Mouse (Mus musculus): ENCODE data around the gene Paxip1.

Gene Paxip1

GRCm38 (mm10) chr5:27791303-27792172 lies at the start of gene Paxip1:
Gene Paxip1 (minus strand): TSS chr5:27791691.
- DNase-seq (ENCODE audit: low spot score) = peak; percentile 95

DNA sequence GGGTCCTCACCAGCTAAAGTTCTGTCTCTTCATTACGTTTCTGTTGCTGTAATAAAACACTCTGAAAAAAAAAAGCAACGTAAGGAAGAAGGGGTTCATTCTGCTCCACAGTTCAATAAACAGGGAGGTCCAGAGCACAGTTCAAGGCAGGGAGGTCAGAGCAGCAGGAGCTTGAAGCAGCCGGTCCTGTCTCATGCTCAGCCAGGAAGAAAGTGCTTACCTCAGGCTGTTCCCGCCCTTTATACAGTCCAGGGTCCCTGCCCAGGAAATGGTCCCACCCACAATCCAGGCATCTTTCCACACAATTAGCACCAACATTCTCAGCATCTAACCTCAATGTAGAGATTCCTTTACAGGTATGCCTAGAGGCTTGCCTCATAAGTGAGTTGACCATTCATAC lies 46.6 kb upstream of the Paxip1 start:
- DNase-seq (ENCODE audit: low spot score) = no peak

GRCm38 (mm10) chr5:27835096-27835495 lies 43.6 kb upstream of the Paxip1 start:
- no peak for DNase-seq (ENCODE audit: low spot score)

- no peak for DNase-seq (ENCODE audit: low spot score)
Measured at GRCm38 (mm10) chr5:27827971-27828370, 36.5 kb upstream of the Paxip1 start.

GRCm38 (mm10) chr5:27821161-27821560 lies 29.7 kb upstream of the Paxip1 start:
- DNase-seq (ENCODE audit: low spot score) = no peak

DNA sequence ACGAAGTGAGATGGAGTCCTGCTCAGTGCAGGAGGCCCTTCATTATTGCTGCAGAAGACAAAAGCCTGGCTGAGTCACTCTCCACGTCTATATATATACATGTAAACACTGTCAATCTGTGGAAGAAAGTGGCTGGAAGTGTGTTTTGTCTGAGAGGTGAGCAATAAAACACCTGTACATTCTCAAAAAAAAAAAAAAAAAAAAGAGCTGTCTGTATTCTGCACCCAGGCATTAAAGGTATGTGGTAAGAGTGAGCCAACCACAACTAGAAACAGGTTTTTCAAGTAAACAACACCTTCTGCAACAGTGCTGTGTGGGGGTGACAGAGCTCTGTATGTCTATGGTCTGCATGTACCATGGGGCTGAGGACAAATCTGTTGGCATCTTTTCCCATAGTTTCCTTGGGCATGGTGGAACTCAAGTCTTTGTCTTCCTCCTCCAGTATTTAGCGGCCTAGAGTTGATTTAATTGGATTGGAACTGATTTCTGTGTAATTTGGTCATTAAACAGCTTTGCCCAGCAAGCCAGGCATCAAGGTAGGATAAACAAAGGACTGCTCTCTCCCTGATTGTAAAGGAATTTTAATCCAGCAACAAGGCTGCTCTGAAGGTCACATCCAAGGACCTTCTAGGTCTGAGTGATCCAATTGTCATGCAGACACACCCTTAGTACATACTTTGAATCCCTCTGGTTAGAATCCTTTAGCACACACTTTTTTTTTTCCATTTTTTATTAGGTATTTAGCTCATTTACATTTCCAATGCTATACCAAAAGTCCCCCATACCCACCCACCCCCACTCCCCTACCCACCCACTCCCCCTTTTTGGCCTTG lies 27.6 kb upstream of the Paxip1 start:
- DNase-seq (ENCODE audit: low spot score) = no peak

DNA sequence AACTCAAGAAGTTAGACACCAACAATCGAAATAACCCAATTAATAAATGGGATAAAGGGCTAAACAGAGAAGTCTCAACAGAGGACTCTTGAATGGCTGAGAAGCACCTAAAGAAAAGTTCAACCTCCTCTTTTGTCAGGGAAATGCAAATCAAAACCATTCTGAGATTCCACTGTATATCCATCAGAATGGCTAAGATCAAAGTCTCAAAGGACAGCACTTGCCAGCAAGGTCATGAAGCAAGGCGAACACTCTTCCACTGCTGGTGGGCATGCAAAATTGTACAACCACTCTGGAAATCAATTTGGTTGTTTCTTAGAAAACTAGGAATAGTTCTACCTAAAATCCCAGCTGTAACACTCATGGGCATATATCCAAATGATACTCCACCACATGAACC lies 22.8 kb upstream of the Paxip1 start:
- DNase-seq (ENCODE audit: low spot score) = no peak

- DNase-seq (ENCODE audit: low spot score) = peak; percentile 23
Measured at GRCm38 (mm10) chr5:27793923-27794322, 2.4 kb upstream of the Paxip1 start.

DNA sequence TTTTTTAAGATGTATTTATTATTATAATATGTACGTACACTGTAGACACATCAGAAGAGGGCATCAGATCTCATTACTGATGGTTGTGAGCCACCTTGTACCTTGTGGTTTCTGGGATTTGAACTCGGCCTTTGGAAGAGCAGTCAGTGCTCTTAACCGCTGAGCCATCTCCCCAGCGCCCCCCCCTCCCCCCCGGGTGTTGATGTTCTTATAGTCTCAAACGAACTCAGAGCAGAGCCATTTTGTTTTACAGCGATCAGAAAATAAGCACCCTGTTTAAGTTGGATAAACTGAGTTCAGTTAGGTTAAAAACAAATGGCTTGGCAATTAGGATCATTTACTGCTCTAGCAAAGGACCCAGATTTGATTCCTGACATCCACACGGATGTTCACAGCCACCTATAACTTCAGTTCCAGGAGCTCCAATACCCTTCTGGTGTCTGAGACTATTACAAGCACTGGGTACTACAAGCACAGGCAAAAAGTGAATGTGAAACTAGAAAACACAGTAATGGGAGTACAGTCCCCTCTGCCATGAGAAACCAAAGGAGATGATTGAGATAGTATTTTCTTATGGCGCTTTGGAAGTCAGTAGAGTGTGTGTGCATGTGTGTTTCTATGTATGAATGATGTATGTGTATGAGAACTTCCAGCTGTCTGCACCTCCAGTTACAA lies 1.2 kb upstream of the Paxip1 start:
- no peak for DNase-seq (ENCODE audit: low spot score)

GRCm38 (mm10) chr5:27792173-27792470 lies 631 bp upstream of the Paxip1 start:
- no peak for DNase-seq (ENCODE audit: low spot score)

DNA sequence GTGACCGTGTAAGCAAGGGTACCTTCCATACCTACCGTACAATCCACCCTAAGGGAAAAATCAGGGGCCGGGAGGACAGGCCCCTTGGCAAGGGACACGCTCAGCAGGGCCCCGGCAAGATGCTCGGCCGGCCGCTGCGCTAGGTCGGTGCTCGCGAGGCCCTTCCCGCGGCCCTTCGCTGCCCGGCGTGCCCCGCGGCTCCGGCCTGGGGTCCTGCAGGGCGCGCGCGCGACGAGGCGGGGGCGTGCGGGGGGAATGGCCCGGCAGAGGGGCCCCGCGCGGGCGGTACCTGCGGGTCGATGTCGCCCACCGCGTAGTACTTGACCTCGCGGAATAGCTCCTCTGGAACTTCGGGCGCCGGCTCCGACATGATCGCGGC lies 592 bp downstream of the Paxip1 start:
- DNase-seq (ENCODE audit: low spot score) = peak; percentile 78

- no peak for DNase-seq (ENCODE audit: low spot score)
Measured at GRCm38 (mm10) chr5:27790086-27790909, 1.2 kb downstream of the Paxip1 start.

- no peak for DNase-seq (ENCODE audit: low spot score)
Measured at GRCm38 (mm10) chr5:27789586-27789985, 1.9 kb downstream of the Paxip1 start.

- no peak for DNase-seq (ENCODE audit: low spot score)
Measured at GRCm38 (mm10) chr5:27783381-27783780, 8.1 kb downstream of the Paxip1 start.

DNA sequence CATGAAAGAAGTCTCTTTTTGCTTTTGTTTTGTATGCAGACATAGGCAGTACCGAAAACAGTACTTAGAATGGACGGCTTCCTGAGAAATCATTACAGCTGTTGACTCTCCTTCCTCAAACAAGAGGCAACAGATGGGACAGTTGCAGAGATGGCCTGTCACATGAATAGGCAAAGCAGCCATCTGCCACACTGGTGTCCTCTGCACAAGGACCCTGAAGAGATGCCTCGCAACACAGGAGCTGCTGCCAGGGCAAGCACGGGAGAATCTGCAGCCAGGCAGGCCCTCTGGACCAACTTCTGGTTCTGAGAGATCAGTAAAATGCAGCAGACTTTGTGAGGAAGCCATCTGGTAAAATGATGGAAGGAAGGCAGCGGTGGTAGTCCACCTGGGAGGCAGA lies 23.5 kb downstream of the Paxip1 start:
- DNase-seq (ENCODE audit: low spot score) = no peak

DNA sequence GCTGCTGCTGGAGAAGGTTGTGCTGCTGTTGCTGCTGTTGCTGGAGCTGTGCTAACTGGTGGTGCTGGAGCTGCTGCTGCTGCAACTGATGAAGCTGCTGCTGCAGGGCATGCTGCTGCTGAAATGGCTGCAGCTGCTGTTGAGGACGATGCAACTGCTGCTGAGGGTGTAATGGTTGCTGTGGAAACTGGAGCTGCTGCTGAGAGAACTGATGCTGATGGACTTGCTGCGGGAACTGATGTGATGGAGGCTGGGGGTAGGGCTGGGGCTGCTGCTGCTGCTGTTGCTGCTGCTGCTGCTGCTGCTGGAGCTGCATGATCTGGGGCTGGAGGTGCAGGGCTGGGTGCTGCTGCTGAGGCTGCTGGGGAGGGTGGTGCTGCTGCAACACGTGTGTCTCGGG lies 25.7 kb downstream of the Paxip1 start:
- DNase-seq (ENCODE audit: low spot score) = no peak

- no peak for DNase-seq (ENCODE audit: low spot score)
Measured at GRCm38 (mm10) chr5:27744944-27745343, 46.5 kb downstream of the Paxip1 start.

DNA sequence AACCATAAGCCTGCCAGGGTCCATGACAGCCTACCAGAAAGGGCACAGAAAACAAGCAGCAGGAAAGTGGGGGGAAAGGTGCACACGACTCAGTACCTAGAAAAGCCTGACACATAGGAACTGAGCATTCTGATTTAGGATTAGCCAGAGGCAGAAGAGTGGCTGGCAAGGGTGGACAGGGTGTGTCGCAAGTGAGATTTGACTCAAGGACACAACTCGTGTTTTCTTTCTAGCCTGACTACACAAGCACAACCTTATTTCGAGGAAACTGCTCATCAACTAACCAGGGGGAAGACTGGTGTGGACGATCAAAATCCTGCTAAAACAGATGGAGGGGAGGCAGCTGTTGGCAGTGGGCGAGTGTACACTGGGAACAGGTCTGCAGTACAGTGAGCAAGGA lies 52.3 kb downstream of the Paxip1 start:
- no peak for DNase-seq (ENCODE audit: low spot score)

GRCm38 (mm10) chr5:27737168-27737567 lies 54.3 kb downstream of the Paxip1 start:
- peak; percentile 76 for DNase-seq (ENCODE audit: low spot score)

- no peak for DNase-seq (ENCODE audit: low spot score)
Measured at GRCm38 (mm10) chr5:27732288-27732868, 59.1 kb downstream of the Paxip1 start.

DNA sequence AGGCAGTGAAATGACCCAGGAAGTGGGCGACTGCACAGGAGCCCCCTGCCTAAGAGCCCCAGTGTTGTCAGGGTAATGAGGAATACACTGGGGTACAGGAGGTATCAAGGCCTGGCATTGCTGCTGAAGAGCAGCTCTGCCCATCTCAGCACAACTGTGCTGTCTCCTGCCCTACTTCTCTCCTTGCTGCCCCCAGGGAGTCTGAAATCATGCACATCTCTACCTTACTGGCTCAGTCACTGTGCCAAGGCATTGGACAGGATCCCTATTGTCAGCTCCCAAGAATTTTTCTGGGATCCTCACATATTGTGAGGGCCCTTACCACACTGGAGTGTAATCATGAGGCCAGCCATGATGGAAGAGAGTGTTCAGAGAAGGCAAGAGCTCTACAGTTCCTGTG lies 60.1 kb downstream of the Paxip1 start:
- no peak for DNase-seq (ENCODE audit: low spot score)

GRCm38 (mm10) chr5:27730666-27731065 lies 60.8 kb downstream of the Paxip1 start:
- no peak for DNase-seq (ENCODE audit: low spot score)
